Mouse (Mus musculus): ENCODE measurements around the gene Kcnj9.
A peak's percentile ranks its signal among the peaks of the same experiment; 100 is the strongest.

Gene Kcnj9

GRCm38 (mm10) chr1:172329131-172329530, at the start of gene Kcnj9:
TSS of gene Kcnj9 (minus strand) at chr1:172329318.
- no peak for DNase-seq (ENCODE audit: low spot score)

DNA sequence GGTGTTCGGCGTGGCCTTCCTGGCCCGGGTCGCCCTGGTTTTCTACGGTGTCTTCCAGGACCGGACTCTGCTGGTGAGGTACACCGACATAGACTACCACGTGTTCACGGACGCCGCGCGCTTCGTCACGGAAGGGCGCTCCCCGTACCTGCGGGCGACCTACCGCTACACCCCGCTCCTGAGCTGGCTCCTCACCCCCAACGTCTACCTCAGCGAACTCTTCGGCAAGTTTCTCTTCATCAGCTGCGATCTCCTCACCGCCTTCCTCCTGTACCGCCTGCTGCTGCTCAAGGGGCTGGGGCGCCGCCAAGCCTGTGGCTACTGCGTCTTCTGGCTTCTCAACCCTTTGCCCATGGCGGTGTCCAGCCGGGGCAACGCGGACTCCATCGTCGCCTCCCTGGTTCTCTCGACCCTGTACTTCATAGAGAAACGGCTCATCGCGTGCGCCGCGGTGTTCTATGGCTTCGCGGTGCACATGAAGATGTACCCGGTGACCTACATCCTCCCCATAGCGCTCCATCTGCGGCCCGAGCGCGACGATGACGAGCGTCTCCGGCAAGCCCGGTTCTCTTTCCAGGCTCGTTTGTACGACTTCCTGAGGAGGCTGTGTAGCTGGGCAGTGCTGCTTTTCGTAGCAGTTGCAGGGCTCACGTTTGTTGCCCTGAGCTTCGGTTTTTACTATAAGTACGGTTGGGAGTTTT, 47.8 kb upstream of the Kcnj9 start:
- DNase-seq (ENCODE audit: low spot score), result no peak

DNA sequence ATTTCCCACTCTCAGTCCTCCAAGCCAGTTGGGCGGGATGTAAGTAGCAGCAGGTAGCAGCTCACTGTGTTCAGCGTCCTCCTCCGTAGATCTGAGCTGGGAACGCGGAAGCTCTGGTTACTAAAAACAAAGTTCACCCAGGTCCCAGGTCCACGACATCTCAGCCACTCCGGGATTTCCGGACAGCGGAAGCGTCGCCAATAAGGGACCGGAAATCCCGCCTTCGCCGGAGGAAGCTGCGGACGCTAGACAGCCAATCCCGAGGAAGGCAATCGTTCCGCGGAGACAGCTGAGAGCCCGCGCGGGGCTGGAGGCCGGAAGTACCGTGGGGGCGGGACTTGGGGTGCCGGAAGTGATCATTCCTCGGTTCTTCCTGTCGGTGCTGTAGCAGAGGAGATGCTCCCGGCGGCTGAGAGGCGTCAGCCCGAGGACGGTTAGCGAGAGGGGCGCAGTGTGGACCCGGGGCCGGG, 47.1 kb upstream of the Kcnj9 start, which contains the start of gene Pigm:
Gene Pigm (plus strand): TSS at position 349 of the 470 bp plus-strand sequence.
- peak; percentile 96 for DNase-seq (ENCODE audit: low spot score)

DNA sequence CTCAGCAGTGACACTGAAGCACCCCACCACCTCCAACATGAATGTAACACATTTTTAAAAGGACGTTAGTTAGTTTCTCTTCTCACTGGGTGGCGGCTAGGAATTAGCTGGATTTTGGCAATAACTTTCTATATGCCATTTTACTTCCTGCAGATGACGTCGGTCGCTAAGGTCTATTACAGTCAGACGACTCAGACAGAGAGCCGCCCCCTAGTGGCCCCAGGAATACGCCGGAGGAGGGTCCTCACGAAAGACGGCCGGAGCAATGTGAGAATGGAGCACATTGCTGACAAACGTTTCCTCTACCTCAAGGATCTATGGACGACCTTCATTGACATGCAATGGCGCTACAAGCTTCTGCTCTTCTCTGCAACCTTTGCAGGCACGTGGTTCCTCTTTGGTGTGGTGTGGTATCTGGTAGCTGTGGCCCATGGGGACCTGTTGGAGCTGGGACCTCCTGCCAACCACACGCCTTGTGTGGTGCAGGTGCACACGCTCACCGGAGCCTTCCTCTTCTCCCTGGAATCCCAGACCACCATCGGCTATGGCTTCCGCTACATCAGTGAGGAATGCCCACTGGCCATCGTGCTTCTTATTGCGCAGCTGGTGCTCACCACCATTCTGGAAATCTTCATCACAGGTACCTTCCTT, 39.8 kb upstream of the Kcnj9 start:
- DNase-seq (ENCODE audit: low spot score), result no peak

- DNase-seq (ENCODE audit: low spot score), result no peak
These were observed 35.6 kb upstream of the Kcnj9 start for GRCm38 (mm10) chr1:172364684-172365083.

DNA sequence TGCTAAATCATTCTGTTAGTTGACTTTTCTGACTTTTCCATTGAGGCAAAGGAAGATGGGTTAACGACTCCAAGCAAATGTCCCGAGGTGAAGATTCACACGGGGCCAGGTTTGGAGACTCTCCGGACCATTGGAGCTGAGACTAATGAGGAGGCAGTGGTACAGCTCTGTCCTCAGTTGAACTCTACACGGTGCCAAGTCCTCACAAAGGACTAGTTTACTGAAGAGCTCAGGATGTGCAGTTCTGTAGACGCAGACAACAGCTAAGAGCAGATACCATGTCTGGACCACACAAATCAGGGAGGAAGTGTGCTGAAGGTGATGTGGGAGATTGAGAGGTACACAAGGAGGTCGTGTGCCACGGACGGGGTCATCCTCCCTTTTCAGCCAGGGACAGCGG, 29.2 kb upstream of the Kcnj9 start:
- DNase-seq (ENCODE audit: low spot score), result no peak

GRCm38 (mm10) chr1:172357550-172357949, 28.4 kb upstream of the Kcnj9 start:
- no peak for DNase-seq (ENCODE audit: low spot score)

GRCm38 (mm10) chr1:172355336-172355735, 26.2 kb upstream of the Kcnj9 start:
- DNase-seq (ENCODE audit: low spot score), result no peak

DNA sequence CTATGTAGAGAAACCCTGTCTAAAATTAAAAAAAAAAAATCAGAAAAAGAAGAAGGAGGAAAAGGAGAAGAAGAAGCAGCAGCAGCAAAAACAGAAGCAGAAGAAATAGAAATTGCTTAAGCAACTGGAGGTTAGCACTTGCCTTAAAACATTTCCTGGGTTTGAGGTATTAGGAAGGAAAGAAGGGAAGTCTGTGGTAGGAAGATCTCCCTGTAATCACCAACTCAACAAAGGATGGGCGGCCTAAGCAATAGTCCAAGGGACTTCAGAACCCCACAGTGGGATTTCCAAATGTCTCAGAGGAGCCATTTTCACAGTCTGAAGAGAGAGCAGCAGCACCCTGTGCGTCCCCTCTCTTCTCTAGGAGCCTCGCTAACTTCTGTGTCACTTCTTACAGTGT, 23.3 kb upstream of the Kcnj9 start:
- no peak for DNase-seq (ENCODE audit: low spot score)

GRCm38 (mm10) chr1:172352001-172352400, 22.9 kb upstream of the Kcnj9 start:
- no peak for DNase-seq (ENCODE audit: low spot score)

DNA sequence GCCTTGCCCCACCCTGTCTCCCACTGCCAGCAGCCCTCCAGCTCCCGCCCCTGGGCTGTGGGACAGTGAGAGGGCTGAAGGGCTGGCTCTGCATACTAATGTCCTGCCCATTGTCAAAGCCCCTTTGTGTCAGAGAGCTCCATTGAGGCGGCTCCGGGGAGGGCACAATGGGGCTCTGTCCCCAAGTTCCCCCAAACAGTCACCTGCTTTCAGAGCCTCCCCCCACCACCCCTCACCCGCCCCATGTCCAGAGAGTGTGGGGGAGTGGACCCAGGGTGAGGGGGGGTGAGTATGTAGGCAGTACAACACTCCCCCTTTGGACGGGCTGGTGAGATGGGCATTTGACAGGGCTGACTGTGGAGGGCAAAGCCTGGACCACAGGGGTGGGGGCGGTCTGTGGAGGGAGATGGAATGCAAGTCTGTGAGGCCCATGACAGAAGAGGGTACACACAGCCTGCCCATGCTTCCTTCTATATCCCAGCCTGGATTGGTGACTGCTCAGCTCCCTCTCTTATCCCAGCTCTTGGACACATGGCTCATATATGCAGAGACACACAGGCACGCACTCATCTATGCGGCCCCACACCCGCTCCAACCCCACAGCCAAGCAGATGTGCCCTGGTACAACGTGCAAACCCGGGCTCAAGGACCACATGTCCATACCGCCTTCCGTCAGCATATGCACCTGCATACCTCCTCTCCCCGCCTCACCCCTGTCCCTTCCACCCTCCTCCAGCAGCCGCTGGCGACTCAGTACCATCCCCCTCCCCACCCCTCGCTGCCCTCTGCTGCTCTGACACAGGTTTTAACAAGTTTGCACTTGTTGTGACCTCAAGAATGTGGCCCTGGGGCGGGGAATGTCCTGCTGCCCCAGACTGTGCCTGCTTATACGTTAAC, 21.0 kb upstream of the Kcnj9 start:
- peak; percentile 79 for DNase-seq (ENCODE audit: low spot score)

GRCm38 (mm10) chr1:172349504-172349903, 20.4 kb upstream of the Kcnj9 start:
- no peak for DNase-seq (ENCODE audit: low spot score)

DNA sequence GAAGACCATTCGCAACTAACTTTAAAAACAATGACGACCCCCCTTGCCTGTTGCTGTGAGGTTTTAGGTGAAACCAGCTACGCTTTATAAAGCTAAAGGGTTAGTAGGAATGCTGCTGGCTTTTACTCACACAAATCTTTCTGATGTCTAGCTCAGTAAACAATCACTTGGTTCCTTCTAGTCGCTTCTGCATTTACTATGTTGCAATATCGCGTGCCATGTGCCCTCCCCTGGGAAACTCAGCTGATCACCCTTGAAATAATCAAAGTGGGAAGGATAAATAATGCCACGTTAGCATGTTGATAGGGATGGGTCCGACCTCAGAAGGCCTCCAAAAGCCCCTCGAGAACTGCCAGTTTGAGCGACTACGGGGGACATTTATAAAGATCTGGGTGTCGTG, 18.3 kb upstream of the Kcnj9 start:
- DNase-seq (ENCODE audit: low spot score), result no peak

DNA sequence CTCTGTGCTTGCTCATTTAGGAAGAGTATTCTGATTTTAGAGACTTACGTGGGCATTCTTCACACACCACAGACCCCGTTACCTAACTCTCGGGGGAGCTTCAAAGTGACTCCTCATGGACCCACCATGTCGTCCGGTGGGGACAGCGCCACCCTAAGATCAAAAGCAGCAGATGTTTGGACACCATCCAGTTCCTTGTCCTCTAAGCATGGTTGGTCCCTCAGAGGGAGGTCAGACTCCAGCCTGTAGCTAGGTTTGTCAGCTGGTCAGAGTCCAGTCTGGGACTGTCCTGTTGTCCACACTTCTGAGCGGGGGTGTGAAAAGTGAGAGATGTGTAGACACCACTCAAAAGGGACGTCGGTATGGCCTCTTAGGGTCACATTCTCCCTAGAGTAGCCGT, 17.6 kb upstream of the Kcnj9 start:
- no peak for DNase-seq (ENCODE audit: low spot score)

- DNase-seq (ENCODE audit: low spot score), result no peak
These were observed 15.7 kb upstream of the Kcnj9 start for GRCm38 (mm10) chr1:172344820-172345219.

DNA sequence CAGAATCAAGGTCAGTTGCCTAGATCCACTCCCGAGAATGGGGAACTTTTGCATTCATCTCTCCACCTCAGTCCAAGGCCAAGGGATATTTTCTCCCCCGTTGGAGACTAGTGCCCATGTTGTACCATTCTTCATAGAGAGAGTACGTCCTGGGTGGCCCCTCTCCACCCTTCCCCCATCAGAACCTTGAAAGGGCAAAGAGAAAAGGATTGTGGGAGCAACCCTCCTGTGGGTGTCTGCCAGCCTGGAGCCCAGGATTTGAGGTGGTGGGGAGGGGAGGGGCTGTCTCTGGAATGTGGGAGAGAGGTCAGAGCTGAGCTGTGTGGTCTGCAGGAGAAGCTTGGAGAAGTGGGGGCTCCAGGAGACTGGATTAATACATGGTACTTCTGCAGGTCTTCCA, 14.8 kb upstream of the Kcnj9 start:
- no peak for DNase-seq (ENCODE audit: low spot score)

GRCm38 (mm10) chr1:172342729-172343128, 13.6 kb upstream of the Kcnj9 start:
- no peak for DNase-seq (ENCODE audit: low spot score)

GRCm38 (mm10) chr1:172341386-172341785, 12.3 kb upstream of the Kcnj9 start:
- DNase-seq (ENCODE audit: low spot score), result no peak

- peak; percentile 79 for DNase-seq (ENCODE audit: low spot score)
These were observed 11.7 kb upstream of the Kcnj9 start, which contains the start of gene Kcnj10 for GRCm38 (mm10) chr1:172340729-172341321. TSS of gene Kcnj10 (plus strand) at chr1:172341210.

GRCm38 (mm10) chr1:172337411-172338185, 8.5 kb upstream of the Kcnj9 start:
- DNase-seq (ENCODE audit: low spot score), result no peak

GRCm38 (mm10) chr1:172335804-172336203, 6.7 kb upstream of the Kcnj9 start:
- no peak for DNase-seq (ENCODE audit: low spot score)

Measured in left cerebral cortex, adult 11 months (tissue).